Mouse (Mus musculus): ENCODE data around the gene Tgm5. TPM values are rescaled to one million over a fixed set of nuclear protein-coding genes. Genes with fewer than 3 reads are reported as not detected.
"Not testable (repeated sequence)": the region's sequence is repeated elsewhere in the genome, so short reads cannot be mapped to it uniquely, and the experiment has no call there.

Gene Tgm5
- total RNA-seq (2022): not detected

GRCm38 (mm10) chr2:121085480-121086185 is at the start of gene Tgm5:
Gene Tgm5 (minus strand): TSS chr2:121085841.
- DNase-seq (ENCODE audit: low spot score): no peak

GRCm38 (mm10) chr2:121132822-121133221 is 47.2 kb upstream of the Tgm5 start:
- DNase-seq (ENCODE audit: low spot score): no peak

DNA sequence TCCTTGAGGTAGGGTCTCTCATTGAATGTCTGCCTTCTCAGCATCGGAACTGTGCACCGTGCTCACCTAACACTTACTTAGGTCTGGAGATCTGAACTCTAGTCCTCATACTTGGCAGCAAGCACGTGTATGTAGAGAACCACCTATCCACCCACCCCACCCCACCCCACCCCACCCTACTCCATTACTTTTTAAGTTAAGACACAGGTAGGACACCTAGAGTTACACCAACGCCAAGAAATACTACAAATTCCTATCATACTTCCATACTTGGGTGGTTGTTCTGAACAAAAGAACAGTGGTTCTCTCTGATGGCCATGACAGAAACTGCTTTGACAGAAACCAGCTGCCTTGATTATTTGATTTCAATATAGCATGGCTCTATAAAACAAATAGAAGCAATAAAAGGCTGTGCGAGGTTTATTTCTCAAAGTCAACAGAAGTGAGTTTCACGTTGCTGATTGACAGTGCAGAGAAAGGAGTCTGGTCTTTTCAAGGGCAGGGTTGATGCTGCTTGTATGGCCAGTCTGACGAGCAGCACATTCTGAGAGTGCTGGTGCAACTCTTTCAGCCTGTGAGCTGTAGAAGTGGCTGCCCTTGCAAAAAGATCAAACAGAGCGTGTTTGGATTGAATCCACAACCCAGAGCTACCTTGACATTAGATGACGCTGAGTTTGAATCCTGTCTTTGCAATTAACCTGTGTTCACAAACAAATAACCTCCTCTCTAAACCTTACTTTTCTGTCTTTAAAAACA is 43.4 kb upstream of the Tgm5 start:
- DNase-seq (ENCODE audit: low spot score): no peak

GRCm38 (mm10) chr2:121127536-121127935 is 41.9 kb upstream of the Tgm5 start:
- no peak for DNase-seq (ENCODE audit: low spot score)

- not testable (repeated sequence) for DNase-seq (ENCODE audit: low spot score)
Measured at GRCm38 (mm10) chr2:121126302-121126701, 40.7 kb upstream of the Tgm5 start.

DNA sequence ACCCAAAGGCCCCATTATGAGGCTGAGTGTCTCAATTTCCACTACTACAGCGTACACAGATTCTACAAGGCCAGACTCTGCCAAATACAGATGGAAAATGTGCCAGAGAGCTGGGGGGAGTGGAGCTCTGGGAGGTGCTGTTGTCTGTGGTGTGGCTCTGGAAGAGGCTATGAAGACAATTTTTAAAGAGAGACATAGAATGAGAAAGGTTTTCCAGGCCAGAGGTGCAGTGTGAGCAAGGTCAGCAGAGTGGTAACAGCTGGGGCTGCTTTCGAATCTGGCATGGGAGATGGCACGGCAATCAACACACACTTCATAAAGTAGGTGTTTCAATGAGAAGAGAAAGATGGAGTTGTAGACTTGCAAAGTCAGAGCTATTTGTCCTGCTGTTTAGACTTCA is 33.6 kb upstream of the Tgm5 start:
- DNase-seq (ENCODE audit: low spot score): no peak

- DNase-seq (ENCODE audit: low spot score): no peak
Measured at GRCm38 (mm10) chr2:121115418-121115817, 29.8 kb upstream of the Tgm5 start.

DNA sequence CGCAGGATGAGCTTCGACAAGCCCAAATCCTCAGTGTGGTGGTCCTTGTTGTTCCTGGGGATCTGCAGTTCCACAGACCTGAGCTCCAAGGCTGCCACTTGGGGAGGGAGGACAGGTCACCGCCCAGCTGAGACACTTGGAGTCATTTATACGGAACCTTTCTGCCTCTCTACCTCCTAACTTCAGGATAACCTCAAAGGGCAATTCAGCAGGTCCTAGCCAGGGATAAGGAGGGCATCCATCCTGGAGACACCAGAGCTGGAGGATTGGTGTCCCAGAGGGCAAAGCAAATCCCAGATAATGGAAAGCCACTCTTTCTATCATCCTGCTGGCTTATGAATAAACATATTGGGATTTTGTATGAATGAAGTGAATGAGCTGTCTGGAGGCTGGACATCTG is 24.1 kb upstream of the Tgm5 start, which contains the start of gene Tgm7:
TSS of gene Tgm7 (minus strand) at position 101 of the 400 bp plus-strand sequence.
- DNase-seq (ENCODE audit: low spot score): no peak

DNA sequence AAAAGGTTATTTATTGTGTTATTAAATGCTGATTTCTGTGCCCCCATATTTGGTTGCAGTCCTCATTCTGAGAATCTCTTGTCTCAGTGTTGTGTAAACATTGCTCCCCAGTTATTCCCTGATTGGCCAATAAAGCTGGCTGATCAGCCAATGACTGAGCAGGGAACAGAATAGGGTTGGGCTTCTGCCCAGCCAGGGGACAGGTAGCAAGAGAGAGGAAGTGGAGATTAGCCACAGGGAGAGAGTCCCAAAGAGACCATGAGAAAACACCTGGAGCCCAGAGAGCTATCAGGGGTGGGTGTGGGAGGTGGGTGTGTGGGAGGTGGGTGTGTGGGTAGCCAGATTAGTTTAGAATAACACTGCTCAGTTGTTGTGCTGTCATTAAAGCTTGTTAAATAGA is 20.3 kb upstream of the Tgm5 start:
- DNase-seq (ENCODE audit: low spot score): no peak

DNA sequence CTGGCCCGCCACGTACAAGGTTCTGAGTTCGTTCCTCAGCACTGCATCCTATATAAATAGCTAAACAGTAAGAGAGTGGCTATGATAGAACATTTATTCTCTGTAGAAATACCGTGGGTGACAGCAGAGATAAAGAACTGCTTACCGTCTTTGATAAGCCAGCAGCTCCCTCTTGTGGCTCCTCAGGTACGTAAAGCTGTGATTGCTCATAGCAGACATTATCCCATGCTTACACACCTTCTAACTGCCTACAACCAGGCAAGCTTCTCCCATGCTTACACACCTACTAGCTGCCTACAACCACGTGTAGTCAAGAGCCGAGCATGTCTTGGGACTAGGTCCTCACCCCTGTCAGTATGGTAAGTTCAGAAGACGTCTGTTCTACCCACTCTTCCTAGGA is 16.4 kb upstream of the Tgm5 start:
- DNase-seq (ENCODE audit: low spot score): peak; percentile 33

- DNase-seq (ENCODE audit: low spot score): no peak
Measured at GRCm38 (mm10) chr2:121089751-121090150, 4.1 kb upstream of the Tgm5 start.

DNA sequence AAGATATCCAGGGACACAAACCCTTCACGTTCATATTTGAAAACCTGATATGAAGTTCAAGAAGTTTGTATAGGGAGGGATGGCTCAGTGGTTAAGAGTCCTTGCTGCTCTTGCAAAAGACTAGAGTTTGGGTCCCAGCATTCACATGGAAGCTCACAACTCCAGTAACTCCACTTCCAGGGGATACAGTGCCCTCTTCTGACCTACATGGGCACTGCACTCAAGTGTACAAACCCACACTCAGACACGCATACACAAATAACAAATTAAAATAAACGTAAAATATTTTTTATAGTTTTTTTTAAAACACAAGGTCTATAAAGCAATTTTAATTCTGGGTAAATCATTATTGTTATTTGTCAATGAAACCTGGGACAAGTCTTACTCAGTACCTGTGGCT is 2.9 kb upstream of the Tgm5 start:
- DNase-seq (ENCODE audit: low spot score): no peak

DNA sequence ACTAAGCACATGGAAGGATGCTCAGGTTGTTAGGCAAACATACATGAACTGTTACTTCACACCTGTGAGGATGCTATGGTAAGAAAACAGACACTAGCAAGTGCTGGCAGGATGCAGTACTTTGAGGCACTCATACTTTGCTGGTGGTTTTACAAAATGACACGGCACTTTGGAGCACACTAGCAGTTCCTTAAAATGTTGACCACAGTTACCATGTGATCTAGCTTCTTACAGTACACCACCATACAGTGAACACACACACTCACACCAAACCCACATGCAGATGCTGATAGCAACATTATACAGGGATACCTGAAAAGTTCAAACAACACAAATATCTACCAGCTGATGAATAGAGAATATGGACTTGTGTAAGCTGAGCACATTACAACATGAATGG is 3.0 kb downstream of the Tgm5 start:
- DNase-seq (ENCODE audit: low spot score): no peak

DNA sequence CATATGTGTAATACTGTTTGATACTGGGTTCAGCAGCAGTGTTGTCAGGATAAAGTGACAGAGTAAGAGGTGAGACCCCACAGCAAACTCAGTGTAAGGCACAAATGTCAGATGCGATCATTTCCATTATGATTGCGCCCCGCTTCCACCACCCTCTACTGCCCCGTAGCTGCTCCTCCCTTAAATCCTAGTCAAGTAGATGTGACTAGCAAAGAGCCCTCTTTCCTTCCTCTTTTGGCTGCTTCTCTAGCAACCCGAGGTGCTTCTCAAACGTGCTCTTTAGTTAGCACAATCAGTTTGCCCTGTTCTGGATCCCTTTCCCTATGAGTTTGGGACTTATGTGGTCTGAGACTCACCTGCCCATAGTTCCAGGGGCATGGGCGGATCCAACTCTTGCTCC is 10.9 kb downstream of the Tgm5 start:
- DNase-seq (ENCODE audit: low spot score): no peak

DNA sequence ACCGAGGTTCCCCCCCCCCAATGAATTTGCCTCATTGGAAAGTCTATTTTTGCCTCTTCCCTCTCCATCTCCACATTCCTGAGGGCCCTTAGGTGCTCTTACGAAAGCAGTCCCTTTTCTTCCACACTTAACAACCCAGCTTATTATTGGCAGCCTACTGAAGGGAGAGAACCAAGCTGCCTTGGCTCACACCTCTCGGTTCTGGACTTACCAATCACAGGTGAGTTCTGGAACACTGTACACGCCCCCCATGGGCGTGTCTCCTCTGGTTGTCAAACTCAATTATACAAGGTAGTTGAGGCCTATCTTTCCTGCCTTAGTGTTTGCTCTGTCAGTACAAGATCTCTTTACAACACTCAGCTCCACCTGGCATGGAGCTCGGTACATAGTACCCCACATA is 13.8 kb downstream of the Tgm5 start:
- DNase-seq (ENCODE audit: low spot score): no peak

DNA sequence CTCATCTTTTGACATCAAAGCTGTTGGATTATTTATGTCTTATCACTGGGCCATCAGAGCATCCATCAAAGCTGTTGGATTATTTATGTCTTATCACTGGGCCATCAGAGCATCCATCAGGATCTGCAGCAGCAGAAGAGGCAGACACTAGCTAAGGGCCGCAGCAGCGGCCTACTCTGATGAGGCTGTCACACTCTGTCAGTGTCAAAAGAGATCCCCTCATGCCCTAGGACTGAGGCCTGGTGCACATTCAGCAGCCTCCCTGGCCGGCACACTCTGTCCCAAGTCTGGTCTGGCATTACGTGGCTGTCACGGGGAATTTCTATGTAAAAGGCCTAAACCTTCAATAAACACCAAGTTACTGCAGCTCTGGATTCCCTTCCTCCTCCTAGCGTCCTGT is 16.1 kb downstream of the Tgm5 start:
- no peak for DNase-seq (ENCODE audit: low spot score)

DNA sequence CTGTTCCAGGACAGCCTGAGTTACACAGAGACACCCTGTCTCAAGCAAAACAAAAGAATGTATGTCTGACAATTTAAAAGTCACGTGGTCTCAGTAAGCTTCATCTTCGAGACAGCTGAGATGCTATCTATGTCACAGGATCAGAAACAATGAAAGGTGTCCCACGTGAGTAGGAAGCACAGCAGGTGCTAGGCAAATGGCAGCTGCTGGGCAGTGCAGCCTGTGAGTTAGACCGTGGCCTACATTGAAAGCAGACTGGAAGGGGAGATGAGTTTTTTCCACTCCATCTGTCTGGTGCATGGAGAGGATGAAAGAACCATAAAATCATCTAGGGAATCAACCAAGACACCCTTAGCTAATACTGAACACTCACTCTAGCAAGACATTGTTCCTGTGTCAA is 18.5 kb downstream of the Tgm5 start:
- no peak for DNase-seq (ENCODE audit: low spot score)

DNA sequence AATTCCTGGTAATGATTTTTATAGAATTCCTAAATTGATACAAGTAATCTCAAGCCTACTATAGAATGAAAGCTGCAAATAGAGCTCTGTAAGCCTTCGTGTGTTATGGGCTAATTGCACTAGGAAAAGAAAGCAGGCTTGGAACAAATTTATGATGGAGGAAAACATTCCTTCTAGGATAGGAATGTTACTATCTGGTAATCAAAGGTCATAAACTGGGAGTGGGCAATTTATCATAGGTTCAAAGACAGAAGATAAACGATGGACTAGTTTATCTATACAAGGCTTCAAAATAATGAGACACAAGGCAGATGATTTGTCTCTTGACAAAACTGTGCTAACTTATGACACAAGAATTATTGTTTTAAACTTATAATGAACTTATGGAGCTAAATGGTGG is 24.3 kb downstream of the Tgm5 start:
- DNase-seq (ENCODE audit: low spot score): no peak

DNA sequence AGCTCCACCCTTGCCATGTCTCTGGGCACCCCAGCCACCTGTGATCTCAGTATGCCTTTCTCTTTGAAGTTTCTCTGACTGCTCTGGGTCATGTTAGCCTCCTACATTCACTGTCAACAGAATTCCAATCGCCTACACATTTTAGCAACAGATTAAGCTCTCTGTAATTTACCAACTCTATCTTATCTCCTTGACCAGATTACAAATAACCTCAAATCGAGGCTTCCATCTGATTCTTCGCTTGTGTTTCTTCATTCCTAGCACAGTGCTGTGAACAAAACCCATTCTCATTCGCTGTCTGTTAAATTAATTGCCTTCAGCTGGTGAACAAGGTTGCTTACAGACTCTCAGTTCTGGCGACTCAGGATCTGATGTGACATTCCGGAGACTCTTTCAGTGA is 27.6 kb downstream of the Tgm5 start:
- no peak for DNase-seq (ENCODE audit: low spot score)

GRCm38 (mm10) chr2:121055915-121056314 is 29.7 kb downstream of the Tgm5 start:
- DNase-seq (ENCODE audit: low spot score): no peak

- no peak for DNase-seq (ENCODE audit: low spot score)
Measured at GRCm38 (mm10) chr2:121054060-121054459, 31.6 kb downstream of the Tgm5 start.

DNA sequence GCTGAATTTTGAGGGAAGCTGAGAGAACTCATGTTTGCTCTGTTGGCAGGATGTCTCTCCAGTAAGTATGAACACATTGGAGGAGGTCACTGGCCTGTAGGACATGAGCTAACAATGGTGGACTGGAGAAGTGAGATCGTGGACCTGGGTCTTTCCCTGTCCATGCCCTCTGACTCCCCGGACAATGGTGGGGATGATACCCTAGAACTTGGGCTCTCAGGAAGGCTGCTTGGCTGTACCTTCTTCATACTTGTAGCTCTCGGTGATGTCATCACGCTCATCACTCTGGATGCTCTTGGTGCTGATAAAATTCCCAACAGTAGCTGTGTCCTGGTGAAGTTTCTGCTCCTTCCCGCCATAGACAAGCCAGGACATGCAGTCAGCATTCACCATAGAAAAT is 33.5 kb downstream of the Tgm5 start:
- no peak for DNase-seq (ENCODE audit: low spot score)

- DNase-seq (ENCODE audit: low spot score): no peak
Measured at GRCm38 (mm10) chr2:121045653-121046052, 40.0 kb downstream of the Tgm5 start.

Data from heart, adult 8-10 months (tissue).